Comparison of ENCODE assay signal across 9 mouse cellular contexts in the genomic region with DNA sequence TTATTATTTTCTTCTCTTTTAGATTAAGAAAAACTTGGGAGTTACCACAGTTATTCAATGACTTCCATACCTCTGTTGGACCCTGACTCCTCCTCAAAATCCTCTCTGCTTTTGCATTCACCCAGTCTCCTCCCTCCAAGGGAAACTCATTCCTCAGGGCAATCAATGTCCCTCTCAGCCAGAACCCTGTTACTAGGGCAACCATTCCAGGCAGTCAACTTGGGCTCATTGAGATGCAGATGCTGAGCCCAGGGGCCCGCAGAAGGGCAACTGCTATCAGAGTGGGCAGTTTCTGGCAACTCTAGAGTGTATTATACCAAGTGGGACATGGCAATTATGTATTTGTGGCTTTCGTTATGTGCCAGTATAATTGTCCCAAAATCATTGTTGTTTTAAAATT.
DNase-seq lines count a peak whose midpoint lies in the region; ATAC-seq and TF ChIP-seq lines count a peak whose summit lies in the region.
"Had no signal": no experiment of that assay in that cellular context is flagged by ENCODE, and none has a peak within 500 bp of the region (broad histone marks: within the 10 kb centered on the region; RNA-seq: fewer than 3 reads in every experiment).

No protein-coding gene starts in this region.

- no peak overlapping the region for H3K9ac ChIP-seq in forebrain, postnatal 0 days
- no peak overlapping the region for H3K9ac ChIP-seq in midbrain, embryonic 15.5 days
- no peak overlapping the region for H3K9ac ChIP-seq in intestine, embryonic 16.5 days (ENCODE audit: low read depth, low read length)

- peak; percentile 92 for ATAC-seq in forebrain, postnatal 0 days
- peak; percentile 91 for ATAC-seq in midbrain, embryonic 15.5 days (replicated peaks)
- no peak for ATAC-seq in intestine, embryonic 16.5 days

- no peak overlapping the region for H3K27ac ChIP-seq in forebrain, postnatal 0 days (ENCODE audit: low read depth, low read length)
- no peak overlapping the region for H3K27ac ChIP-seq in midbrain, embryonic 15.5 days
- H3K27ac ChIP-seq in kidney, adult 2 months (ENCODE audit: insufficient read depth, low read depth, low read length), result no peak overlapping the region
- no peak overlapping the region for H3K27ac ChIP-seq in heart, embryonic 10.5 days
- H3K27ac ChIP-seq in intestine, embryonic 16.5 days (ENCODE audit: low read length), result no peak overlapping the region
- H3K27ac ChIP-seq: macrophage had no signal

- no peaks in the 10 kb centered on the region for H3K27me3 ChIP-seq in forebrain, postnatal 0 days (ENCODE audit: insufficient read depth, low read length)
- no peaks in the 10 kb centered on the region for H3K27me3 ChIP-seq in midbrain, embryonic 15.5 days (replicated peaks)
- H3K27me3 ChIP-seq in kidney, adult 2 months (replicated peaks; ENCODE audit: control insufficient read depth, insufficient read depth, low read length), result no peaks in the 10 kb centered on the region
- no peaks in the 10 kb centered on the region for H3K27me3 ChIP-seq in heart, embryonic 10.5 days (ENCODE audit: insufficient read depth, poor library complexity, severe bottlenecking)
- no peaks in the 10 kb centered on the region for H3K27me3 ChIP-seq in intestine, embryonic 16.5 days (replicated peaks; ENCODE audit: control insufficient read depth, insufficient read depth, low read length)

- no peaks in the 10 kb centered on the region; the same call in 1 of the 2 replicates for H3K4me1 ChIP-seq in forebrain, postnatal 0 days (ENCODE audit: insufficient read depth)
- peaks cover 7% of the 10 kb centered on the region for H3K4me1 ChIP-seq in midbrain, embryonic 15.5 days
- H3K4me1 ChIP-seq in kidney, adult 2 months (ENCODE audit: control insufficient read depth, insufficient read depth, low read length), result no peaks in the 10 kb centered on the region
- H3K4me1 ChIP-seq in heart, embryonic 10.5 days, result no peaks in the 10 kb centered on the region
- H3K4me1 ChIP-seq in intestine, embryonic 16.5 days (ENCODE audit: control insufficient read depth, insufficient read depth, low read length), result no peaks in the 10 kb centered on the region

- no peaks in the 10 kb centered on the region for H3K9me3 ChIP-seq in forebrain, postnatal 0 days (ENCODE audit: low read length)
- H3K9me3 ChIP-seq in midbrain, embryonic 15.5 days, result no peaks in the 10 kb centered on the region
- no peaks in the 10 kb centered on the region for H3K9me3 ChIP-seq in heart, embryonic 10.5 days
- no peaks in the 10 kb centered on the region for H3K9me3 ChIP-seq in intestine, embryonic 16.5 days (ENCODE audit: control insufficient read depth, low read length)

- H3K4me2 ChIP-seq in forebrain, postnatal 0 days (ENCODE audit: low read depth), result no peak overlapping the region
- H3K4me2 ChIP-seq in midbrain, embryonic 15.5 days, result no peak overlapping the region
- H3K4me2 ChIP-seq in intestine, embryonic 16.5 days (ENCODE audit: low read depth, low read length), result no peak overlapping the region

- no peak for TF ChIP-seq POLR2A in kidney, adult 2 months (IDR thresholded peaks at IDR 0.05; ENCODE audit: low read depth, low read length)

- H3K4me3 ChIP-seq in forebrain, postnatal 0 days (ENCODE audit: low read depth, low read length), result no peak overlapping the region
- no peak overlapping the region for H3K4me3 ChIP-seq in midbrain, embryonic 15.5 days
- no peak overlapping the region for H3K4me3 ChIP-seq in kidney, adult 2 months (ENCODE audit: insufficient read depth, low read depth, low read length)
- H3K4me3 ChIP-seq in heart, embryonic 10.5 days, result no peak overlapping the region
- H3K4me3 ChIP-seq in intestine, embryonic 16.5 days (ENCODE audit: low read length), result no peak overlapping the region

- TF ChIP-seq CTCF in forebrain, postnatal 0 days (IDR thresholded peaks at IDR 0.05; ENCODE audit: low read depth), result no peak
- no peak for TF ChIP-seq CTCF in kidney, adult 2 months (conservative IDR thresholded peaks at IDR 0.05; ENCODE audit: insufficient read depth, insufficient read length, low read depth, low read length)

- WGBS in forebrain, postnatal 0 days, result 10% methylated on average over 2 of the region's 2 CpGs
- WGBS in midbrain, embryonic 15.5 days, result 8% methylated on average over 2 of the region's 2 CpGs
- 43% methylated on average over 2 of the region's 2 CpGs for WGBS in kidney, adult 2 months
- WGBS in heart, embryonic 10.5 days, result 43% methylated on average over 2 of the region's 2 CpGs
- 43% methylated on average over 2 of the region's 2 CpGs for WGBS in intestine, embryonic 16.5 days

- no peaks in the 10 kb centered on the region for H3K36me3 ChIP-seq in forebrain, postnatal 0 days (ENCODE audit: insufficient read depth)
- H3K36me3 ChIP-seq in midbrain, embryonic 15.5 days (replicated peaks), result no peaks in the 10 kb centered on the region
- no peaks in the 10 kb centered on the region for H3K36me3 ChIP-seq in kidney, adult 2 months (ENCODE audit: control insufficient read depth, insufficient read depth, low read length)
- H3K36me3 ChIP-seq in heart, embryonic 10.5 days, result no peaks in the 10 kb centered on the region
- no peaks in the 10 kb centered on the region for H3K36me3 ChIP-seq in intestine, embryonic 16.5 days (ENCODE audit: control insufficient read depth, insufficient read depth, low read length)

- peak; percentile 88 for DNase-seq in R1 (ENCODE audit: low read depth, low spot score)
- peak; percentile 37 for DNase-seq in brain, embryonic 18.5 days (ENCODE audit: low read depth, low spot score)
- DNase-seq in forebrain, postnatal 0 days, result peak; percentile 30
- DNase-seq in kidney, adult 2 months, result no peak
- no peak for DNase-seq in heart, embryonic 10.5 days (ENCODE audit: low spot score)
- DNase-seq: thymus, postnatal 4 days had no signal

Comparison
In these comparisons a context has a peak if more than half of its experiments do, and no peak if none do; other contexts are left out.
1. DNase-seq: peak in R1 (single experiment), brain, embryonic 18.5 days (single experiment) and forebrain, postnatal 0 days (single experiment); none in kidney, adult 2 months (single experiment) and heart, embryonic 10.5 days (single experiment).